Mouse (Mus musculus) cerebellum, postnatal 14 days (tissue): ENCODE data around the gene Arhgap5.
"Not testable (repeated sequence)": the region's sequence is repeated elsewhere in the genome, so short reads cannot be mapped to it uniquely, and the experiment has no call there.

Experiments
- DNase-seq, 2 experiments: peaks; one replicate each; pipeline ENCODE4 v3.0.0; 2021; ENCODE audit warnings: mixed read lengths in 2 of 2

Arhgap5 gene

GRCm38 (mm10) chr12:52541294-52541693 is 37.5 kb downstream of the Arhgap5 start:
- DNase-seq, result no peak

GRCm38 (mm10) chr12:52544532-52544931 is 40.8 kb downstream of the Arhgap5 start:
- DNase-seq, result no peak

- DNase-seq, result no peak
Measured at GRCm38 (mm10) chr12:52552085-52552484, 48.3 kb downstream of the Arhgap5 start.

- no peak for DNase-seq
Measured at GRCm38 (mm10) chr12:52555188-52555876, 51.6 kb downstream of the Arhgap5 start.

DNA sequence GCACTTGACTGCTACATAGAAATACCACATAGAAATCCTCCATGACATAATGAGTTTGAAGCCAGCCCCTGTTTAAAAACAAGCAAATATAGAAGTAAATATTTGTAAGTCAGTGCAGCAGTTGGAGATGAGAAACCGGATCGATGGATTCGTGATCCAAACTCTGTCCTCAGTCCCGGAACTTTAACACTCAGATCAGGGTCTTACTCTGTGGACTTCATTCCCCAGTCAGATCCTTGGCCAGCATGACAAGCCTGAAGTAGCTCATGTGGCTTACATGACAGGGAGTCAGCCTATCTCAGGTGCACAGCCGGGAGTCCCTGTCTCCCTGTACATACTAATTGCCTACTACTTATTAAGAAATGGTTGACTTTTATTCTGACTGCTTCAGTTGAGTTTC is 61.9 kb downstream of the Arhgap5 start:
- no peak for DNase-seq

GRCm38 (mm10) chr12:52573371-52573770 is 69.6 kb downstream of the Arhgap5 start:
- no peak for DNase-seq

GRCm38 (mm10) chr12:52586466-52586865 is 82.7 kb downstream of the Arhgap5 start:
- DNase-seq, result not testable (repeated sequence)

- DNase-seq, result peak; percentile 11 to 13
Measured at GRCm38 (mm10) chr12:52587473-52588010, 83.8 kb downstream of the Arhgap5 start.

GRCm38 (mm10) chr12:52595389-52596185 is 91.8 kb downstream of the Arhgap5 start:
- no peak for DNase-seq

DNA sequence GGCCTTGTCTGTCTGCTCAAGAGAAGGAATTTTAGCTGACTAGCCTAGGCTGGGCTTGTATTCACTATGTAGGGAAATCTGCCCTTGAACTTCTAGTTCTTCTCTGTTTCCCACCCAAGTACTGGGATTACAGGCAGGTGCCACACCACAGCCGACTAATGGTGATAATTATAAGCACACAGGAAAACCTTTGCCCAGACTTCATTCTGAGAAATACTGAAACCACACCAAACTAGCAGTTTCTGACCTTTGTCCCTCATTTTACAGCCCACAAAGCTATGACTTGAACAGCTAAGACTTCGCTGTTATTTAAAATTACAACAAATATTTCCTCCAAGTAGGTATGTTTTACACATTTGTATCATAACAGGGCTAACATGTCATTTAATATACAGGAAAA is 98.7 kb downstream of the Arhgap5 start:
- peak in 1 of 2 experiments; percentile 37 for DNase-seq

DNA sequence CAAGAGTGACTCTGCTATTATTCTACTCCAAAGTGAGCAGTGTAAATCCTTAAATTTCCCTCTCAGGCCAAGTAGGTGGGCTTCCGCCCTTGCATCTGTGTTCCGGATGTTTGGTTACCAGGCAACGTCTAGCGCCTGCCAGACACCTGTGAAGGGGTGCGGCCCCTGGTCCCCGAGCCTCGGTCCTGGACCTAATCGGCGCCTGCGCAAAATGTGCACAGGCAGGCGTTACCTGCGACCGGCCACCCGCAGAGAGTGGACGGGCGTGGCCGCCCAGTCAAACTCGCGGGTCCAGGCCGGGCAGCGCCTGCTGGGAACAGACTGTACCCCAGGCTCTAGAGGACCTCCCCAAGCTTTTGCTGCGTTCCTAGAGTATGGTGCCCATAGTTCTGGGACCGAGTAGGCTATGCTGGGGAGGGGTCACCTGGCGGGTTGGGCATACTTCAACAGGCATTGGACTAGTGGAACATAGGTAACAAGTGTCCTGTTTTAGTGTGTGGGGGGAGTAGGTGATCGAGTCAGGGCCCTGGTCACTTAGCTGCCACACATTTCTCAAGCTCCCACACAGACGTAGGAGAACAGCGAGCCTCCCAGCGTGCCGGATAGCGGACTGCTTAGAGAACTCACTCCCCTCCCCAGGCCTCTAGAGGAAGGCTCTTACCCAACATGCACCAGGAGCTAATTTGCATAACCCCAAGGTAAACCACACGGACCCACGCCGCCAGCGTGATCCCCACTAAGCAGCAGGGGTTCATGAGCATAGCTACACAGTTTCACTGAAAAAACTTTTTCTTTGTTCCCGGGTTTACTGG is 99.3 kb downstream of the Arhgap5 start:
- peak; percentile 92 for DNase-seq

GRCm38 (mm10) chr12:52603695-52604255 is 100.0 kb downstream of the Arhgap5 start:
- DNase-seq, result peak in 1 of 2 experiments; percentile 59

DNA sequence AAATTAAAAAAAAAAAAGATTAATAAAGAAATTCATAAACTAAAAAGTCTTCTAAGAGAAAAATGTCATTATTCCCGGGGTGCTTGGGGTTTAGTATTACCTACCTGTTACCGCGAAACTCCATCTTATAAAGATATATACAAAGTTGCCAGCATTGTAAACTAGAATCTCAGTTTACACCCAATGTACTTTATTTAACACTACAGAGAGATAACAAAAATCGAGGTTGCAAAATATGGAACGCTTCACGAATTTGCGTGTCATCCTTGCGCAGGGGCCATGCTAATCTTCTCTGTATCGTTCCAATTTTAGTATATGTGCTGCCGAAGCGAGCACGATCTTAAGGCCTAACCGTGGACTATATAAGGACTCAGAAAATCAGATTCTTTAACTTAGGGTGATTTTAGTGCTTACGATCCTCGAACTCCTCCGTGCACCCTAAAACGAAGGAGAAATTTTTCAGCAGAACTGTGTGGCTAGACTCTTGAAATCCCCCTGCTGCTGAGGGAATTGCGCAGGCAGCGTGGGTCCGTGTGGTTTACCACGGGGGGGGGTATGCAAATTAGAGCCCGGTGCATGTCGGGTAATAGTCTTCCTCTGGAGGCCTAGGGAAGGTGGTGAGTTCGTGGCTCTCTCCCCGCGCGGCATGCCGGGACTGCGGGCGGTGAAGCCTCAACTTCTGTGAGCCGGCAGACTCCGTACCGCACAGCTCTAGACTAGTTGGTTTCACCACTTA is 100.7 kb downstream of the Arhgap5 start:
- peak; percentile 97 to 100 for DNase-seq

DNA sequence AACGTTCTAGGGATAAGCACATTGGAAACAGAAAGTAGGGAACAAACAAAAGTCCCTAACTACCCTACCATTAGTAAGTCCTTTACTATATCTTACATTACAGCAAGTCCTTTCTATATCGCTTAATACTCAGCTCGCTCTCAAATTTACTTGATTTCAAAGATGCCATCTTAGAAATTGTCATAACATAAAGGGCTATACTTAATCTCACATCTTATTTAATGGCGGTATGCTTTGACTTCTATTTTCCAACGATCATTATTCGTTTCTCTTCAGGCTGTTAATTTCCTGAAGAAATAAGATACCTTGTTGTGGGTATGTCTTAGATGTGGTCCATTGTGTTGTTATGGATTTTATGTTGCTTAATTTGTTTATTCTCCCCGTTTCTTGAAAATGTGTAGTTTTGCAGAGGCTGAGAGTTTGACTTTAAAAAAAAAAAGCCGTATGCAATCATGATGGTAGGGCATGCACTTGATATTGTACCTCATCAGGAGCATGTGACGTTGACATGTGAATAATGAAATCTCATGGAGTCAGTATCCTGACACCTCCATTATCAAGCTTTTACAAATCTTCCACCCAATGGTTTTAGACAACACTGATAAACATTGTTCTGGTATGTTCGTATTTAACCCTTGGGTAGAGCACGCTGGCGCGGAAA is 101.3 kb downstream of the Arhgap5 start:
- peak; percentile 9 to 14 for DNase-seq

DNA sequence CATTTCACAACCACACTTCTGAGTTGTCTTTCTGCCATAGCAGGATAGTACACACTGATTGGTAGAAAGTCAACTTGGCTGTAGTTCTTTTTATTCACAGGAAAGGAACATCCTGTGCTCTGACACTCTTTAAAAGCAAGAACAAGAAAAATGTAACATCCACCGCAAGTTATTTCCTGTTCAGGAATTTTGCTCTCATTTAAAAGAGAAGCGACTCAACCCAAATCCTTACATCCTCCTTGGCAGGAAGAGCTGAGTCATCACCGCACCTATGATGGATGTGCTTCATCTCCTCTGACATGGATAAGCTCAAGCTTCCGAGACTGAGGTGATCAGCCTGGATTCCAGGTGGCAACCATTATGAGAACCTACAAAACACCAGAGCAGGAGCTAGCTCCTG is 103.6 kb downstream of the Arhgap5 start:
- DNase-seq, result no peak

- DNase-seq, result no peak
Measured at GRCm38 (mm10) chr12:52615703-52616102, 111.9 kb downstream of the Arhgap5 start.

DNA sequence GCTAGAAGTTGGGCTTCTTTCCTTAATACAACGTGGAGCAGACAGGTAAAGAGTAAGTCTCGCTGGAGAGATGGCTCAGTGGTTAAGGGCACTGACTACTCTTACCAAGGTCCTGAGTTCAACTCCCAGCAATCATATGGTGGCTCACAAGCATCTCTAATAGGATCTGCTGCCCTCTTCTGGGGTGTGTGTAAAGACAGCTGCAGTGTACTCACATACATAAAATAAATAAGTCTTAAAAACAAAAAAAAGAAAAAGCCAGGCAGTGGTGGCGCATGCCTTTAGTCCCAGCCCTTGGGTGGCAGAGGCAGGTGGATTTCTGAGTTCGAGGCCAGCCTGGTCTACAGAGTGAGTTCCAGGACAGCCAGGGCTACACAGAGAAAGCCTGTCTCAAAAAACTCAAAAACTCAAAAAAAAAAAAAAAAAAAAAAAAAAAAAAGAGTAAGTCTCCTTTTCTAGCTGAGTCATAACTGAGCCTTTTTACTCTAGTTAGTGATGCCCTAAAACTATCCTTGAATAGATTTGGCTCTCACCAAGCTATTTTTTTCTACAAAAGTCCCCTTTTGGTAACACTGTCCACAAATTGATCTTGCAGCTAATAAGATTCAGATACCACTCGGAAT is 114.8 kb downstream of the Arhgap5 start:
- DNase-seq, result no peak

DNA sequence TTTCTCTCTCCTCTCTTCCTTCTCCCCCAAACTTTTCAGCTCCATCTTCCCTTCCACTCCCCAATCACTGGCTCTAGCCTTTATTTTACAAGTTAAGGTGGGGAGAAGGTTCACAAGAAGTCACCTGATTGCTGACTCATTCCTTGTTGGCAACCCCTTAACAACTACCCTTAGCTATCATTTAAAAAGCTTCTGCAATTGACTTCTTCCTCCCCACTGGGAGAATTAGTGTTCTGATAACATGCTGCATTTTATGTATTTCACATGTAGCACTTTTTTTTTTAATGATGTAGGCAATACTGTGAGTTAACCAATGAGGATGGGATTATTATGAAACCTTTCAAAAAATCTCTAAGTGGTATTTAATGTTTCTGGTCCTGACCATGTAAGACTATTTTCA is 115.9 kb downstream of the Arhgap5 start:
- DNase-seq, result no peak
